Mouse (Mus musculus) frontal cortex, postnatal 14 days (tissue): ENCODE results near the gene Rbm12.
A peak's percentile ranks its signal among the peaks of the same experiment; 100 is the strongest.

ENCODE experiments used
- DNase-seq, 2 experiments: peaks; one replicate each; pipeline ENCODE4 v3.0.0; 2022; ENCODE audit warnings: low spot score in 2 of 2

The Rbm12 gene

DNA sequence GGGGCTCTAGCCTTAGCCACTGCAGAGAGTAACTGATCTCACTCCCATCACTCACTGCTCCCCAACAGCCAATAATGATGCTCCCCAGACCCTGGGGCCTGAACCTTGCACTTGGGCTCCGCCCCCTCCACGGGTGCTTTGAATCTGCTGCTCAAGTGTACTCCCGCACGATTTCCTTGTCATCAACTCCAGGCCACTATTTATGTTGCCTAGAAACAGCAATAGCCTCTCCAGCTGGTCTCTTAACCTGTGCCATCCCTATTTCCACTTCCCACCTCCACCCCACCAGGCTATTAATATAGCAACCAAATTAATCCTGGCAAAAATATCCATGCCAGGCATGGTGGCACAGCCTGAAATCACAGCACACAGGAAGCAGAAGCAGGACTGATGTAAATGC, 32.1 kb downstream of the Rbm12 start:
- no peak for DNase-seq

DNA sequence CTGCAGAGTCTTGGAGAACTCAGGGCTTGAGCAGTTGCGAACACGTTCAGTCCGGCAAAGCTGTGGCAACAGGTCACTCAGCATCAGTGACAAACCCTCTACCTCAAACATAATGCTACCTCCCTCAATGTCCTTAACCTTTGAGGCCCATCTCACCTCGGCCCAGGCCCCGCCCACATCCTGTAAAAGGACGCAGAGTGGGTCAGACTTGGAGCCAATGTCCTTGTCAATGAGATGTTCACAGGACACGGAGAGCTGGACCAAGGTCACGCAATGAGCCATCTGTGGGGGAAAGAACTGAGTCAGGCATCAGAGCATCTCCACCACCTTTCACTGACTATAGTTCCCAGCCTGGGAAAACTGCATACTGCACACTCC, 32.6 kb downstream of the Rbm12 start:
- DNase-seq: no peak

DNA sequence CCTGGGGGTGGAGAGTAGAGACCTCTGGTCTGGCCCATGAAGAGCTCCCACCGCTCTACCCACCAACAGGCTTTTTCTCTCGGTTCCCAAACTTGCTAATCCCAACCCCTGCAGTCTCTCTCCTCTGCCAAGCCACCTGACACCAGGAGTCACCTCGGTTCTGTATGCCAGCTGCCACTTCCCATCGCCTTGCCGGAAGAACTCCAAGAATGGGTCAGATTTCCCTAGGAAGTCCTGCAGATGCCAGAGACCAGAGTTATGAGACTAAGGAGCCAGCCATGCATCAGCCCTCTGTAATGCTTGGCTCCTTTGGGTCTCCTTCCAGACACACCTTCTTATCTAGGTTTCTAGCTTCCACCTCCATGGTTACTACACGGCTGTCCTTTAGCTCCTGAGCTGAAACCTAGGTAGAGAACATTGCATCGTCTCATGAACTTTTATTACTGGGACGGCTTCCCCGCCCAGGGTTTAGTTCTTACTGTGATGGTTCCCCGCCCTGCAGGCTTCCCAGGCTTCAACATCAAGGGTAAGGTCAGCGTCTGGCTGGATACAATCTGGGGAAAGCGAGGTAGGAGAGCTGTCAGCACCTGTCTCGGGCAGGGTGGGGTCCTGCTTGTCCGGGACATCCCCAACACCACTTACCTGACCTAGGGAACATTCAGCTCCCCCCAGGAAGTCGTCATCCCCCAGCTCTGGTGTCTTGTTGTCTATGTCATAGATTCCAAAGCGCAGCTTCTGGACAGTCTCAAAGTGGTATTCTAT, 33.2 kb downstream of the Rbm12 start:
- no peak for DNase-seq

DNA sequence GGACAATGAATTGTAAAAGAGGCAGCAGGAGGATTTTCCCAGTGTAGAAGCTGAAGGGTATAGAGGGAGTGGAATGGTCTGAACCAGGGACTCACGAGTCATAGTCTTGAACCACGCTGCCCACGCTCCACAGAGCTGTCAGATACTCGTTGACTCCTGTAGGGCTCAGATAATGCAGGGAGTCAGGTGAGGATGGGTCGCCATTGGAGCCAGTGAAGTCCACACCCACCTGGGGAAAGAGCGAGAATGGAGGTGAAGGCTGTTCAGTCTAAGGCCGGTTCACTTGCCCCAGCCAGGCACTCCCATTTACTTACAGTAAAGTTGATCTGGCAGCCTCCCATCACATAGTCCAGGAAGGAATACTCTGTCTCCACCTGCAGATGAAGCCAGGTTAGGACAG, 34.3 kb downstream of the Rbm12 start:
- no peak for DNase-seq

DNA sequence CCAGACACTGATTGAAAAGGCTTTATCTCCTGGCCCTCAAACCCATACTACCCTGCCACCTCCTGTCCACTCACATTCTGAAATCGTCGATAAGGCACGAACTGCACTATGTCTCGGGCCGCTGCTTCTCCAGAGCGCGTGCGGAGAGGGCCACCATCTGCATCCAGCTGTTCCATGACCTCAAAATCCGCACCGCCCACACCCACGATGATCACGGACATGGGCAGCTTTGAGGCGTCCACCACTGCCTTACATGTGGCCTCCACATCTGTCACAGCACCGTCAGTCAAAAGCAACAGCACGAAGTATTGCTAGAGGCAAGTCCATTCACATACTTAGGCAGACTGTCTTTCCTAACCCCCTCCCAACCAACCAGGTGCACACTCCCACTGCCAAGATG, 38.1 kb downstream of the Rbm12 start:
- DNase-seq: no peak

DNA sequence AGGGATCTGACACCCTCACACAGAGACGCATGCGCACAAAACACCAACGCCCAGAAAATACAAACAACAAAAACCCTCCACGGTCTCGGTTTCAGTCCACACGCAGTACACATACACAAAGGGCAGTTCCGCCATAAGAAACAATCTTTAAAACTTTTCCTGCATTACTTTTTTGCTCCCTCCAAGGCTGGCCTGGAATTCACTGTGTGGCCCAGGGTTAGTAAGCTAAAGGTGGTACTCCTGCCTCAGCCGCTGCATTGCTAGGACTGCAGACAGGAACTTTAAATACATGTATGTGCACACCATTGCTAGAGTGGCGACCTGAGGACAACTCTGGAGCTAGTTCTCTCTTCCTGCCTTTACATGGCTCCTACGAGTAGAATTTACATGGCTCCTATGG, 40.5 kb downstream of the Rbm12 start:
- no peak for DNase-seq

DNA sequence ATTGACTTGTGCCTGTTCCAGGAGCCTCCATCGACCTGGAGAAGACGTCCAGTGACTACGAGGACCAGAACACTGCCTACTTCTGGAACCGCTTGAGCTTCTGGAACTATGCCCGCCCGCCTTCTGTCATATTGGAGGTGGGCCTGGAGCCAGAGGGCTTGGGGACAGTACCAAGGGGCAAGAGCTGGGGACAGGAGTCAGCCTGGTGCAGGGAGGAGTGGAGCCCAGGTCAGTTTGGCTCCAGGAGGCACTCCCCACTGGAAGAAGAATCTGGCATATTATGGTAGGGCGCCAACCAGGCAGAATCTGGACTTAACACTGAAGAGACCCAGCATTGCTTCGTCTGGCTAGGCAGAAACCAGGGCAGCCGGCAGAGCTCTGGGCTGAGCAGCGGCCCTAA, 43.9 kb downstream of the Rbm12 start:
- DNase-seq: no peak

DNA sequence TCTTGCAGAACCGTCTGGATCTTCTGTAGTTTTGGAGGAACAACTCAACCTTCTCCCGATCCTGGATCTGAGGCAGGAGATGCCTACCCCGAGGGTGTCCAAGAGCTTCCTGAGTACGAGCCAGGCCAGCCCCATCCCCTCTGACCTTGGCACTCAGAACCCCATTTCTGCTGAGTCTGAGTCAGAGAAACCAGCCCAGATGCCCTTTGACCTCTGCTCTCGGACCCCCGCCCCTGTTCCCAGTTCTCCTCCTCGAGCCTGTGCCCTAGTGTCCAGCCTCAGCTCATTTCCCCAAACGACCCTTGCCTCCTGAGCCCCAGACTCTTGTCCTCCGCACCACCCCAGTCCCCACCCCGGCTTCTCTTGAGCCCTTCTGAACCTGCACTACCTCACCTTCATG, 45.7 kb downstream of the Rbm12 start:
- DNase-seq: no peak

DNA sequence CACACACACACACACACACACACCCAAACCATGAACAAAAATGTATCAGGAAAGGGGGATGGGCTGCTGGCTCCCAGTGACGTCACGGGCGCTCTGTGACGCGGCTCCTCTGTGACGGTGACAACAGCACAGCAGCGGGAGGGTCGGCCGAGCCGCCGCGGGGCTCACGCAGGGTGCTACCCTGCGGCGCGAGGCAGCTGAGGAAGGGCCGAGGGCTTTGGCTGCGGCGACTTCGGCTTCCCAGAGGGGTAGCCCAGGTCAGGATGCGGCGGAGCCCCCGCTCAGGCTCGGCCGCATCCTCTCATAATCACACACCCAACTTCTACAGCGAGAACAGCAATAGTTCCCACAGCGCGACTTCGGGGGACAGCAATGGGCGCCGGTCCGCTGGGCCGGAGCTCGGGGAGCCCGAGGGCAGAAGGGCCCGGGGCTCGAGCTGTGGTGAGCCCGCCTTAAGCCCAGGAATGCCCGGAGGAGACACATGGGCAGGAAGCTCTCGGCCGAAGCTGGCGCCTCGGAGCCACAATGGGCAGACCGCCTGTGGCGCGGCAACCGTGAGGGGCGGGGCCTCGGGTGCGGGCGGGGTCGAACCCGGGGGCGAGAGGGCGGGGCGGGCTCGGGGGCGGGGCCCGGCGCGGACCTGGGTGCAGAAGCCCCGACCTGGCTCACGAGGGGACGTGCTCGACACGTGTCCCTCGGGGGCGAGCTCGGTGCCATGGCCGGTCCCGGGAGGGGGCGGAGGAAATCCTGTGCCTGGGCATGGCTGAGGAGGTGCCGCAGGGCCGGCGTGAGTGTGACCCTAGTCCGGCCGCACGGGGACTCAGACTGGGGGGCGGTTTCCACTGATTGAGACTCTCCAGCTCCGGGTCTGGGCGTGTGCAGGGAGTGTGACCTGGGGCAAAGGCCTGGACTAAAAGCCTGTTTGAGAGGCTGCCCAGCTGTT, 46.4 kb downstream of the Rbm12 start, which contains the start of gene Spag4:
Spag4 (plus strand) TSS at position 77 of the 943 bp plus-strand sequence.
- peak in 1 of 2 experiments; percentile 36 for DNase-seq

DNA sequence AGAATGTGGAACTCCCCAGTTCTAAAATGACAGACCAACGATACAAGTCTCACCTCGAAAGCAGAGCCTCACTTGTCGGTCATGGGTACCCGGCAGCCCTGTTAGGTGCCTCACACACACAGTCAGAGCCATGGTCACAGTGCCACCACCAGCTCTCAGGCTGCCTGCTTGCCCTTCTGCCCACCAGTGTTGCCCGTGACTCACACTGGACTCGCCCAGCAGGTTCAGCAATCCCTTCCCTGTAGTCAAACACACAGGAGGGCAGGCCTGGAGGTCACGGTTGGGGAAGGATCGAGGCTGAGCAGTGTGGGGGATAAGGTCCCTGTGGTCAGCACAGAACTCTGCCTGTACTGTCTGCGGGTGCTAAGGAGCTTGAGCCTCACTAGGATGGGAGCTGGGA, 59.0 kb downstream of the Rbm12 start, which contains the start of gene Fer1l4:
Fer1l4 (minus strand) TSS at position 132 of the 400 bp plus-strand sequence.
- DNase-seq: no peak

DNA sequence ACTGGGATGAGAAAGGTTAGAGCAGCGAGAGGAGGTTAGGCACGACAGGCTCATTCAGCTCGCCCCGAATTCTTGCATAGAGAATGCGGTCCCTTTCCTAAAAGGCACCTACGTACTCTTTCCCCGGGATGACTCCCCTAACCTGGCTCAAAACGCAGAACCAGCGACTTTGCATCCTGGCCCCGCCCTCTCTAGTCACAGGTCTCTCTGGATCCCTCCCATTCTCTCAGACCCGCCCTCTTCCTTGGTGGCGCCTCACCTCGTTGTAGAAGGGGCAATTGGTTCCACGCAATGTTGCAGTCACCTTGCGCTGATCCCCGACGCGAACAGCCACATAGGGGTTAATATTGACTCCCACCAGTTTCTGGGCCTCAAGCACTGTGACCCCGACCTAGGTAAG, 63.8 kb downstream of the Rbm12 start:
- DNase-seq: no peak

DNA sequence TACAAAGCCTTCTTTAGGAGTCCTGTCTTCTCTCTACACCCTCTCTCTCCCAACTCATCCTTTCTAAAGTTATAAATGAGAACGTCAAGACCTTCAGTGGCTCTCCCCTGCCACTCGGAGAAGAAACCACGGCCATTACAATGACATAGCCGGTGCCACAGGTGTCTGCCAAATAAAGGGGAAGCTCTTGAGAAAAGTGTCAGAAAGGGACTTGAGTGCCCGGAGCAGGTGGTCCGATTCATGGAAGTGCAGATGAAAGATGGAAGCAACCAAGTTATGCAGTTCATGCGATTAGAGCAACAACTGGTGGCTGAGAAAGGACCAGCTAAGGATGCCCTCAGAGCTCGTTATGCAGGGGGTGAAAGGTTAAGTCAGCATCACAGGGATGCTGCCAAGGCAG, 68.9 kb downstream of the Rbm12 start:
- no peak for DNase-seq
